Mouse (Mus musculus) heart, embryonic 11.5 days (tissue): ENCODE measurements around the gene Vmn1r64. TPM values are rescaled to one million over a fixed set of nuclear protein-coding genes. Genes with fewer than 3 reads are reported as not detected.
"Not testable (repeated sequence)": the region's sequence is repeated elsewhere in the genome, so short reads cannot be mapped to it uniquely, and the experiment has no call there.

Experiments
- ATAC-seq: fragments of 200-750 bp; cut with Nextera tagmentation; replicated peaks from 2 replicates; pipeline ENCODE4 v1.8.0; 2017; ENCODE audit warnings: moderate library complexity; ENCODE audit not compliant: insufficient number of reproducible peaks, low FRiP score, low TSS enrichment
- H3K27ac ChIP-seq: fragments of 300-500 bp; sonication (generic); 2 replicates; pipeline ENCODE4 v1.5.1; 2014; ENCODE audit warnings: mild to moderate bottlenecking, low read depth, low read length
- H3K27me3 ChIP-seq: fragments of 300-500 bp; sonication (generic); 2 replicates; pipeline ENCODE4 v1.6.1; 2014; ENCODE audit warnings: mild to moderate bottlenecking, low read length, mixed read lengths; ENCODE audit not compliant: control insufficient read depth, insufficient read depth
- H3K36me3 ChIP-seq: fragments of 300-500 bp; sonication (generic); 2 replicates; pipeline ENCODE4 v1.6.1; 2014; ENCODE audit warnings: mild to moderate bottlenecking, low read length, moderate library complexity, mixed read lengths; ENCODE audit not compliant: control insufficient read depth, insufficient read depth
- H3K4me1 ChIP-seq: fragments of 300-500 bp; sonication (generic); 2 replicates; pipeline ENCODE4 v1.6.1; 2014; ENCODE audit warnings: low read length; ENCODE audit not compliant: control insufficient read depth, insufficient read depth
- H3K4me2 ChIP-seq: fragments of 300-500 bp; sonication (generic); 2 replicates; pipeline ENCODE4 v1.6.1; 2014; ENCODE audit warnings: mild to moderate bottlenecking, moderate library complexity
- H3K4me3 ChIP-seq: fragments of 300-500 bp; sonication (generic); 2 replicates; pipeline ENCODE4 v1.5.1; 2014; ENCODE audit warnings: low read depth, low read length
- H3K9ac ChIP-seq: fragments of 300-500 bp; sonication (generic); 2 replicates; pipeline ENCODE4 v1.6.1; 2014; ENCODE audit warnings: mild to moderate bottlenecking, low read depth, low read length, moderate library complexity
- H3K9me3 ChIP-seq: fragments of 300-500 bp; sonication (generic); replicated peaks from 2 replicates; pipeline ENCODE4 v1.6.1; 2016; ENCODE audit warnings: low read length; ENCODE audit not compliant: control insufficient read depth
- WGBS: fragments of 180-500 bp; shearing (Covaris S2); extraction: QIAGEN DNeasy Blood & Tissue Kit; methylation state at CpG from one replicate; pipeline ENCODE4 v1.1.7; 2014; ENCODE audit not compliant: insufficient replicate concordance; 5-methylcytosine and 5-hydroxymethylcytosine counted together
- polyA plus RNA-seq: library from polyadenylated mRNA; unstranded; fragments of >200 nt; fragmentation: Nextera tagmentation; extraction: Ambion mirVana; gene quantifications from 2 replicates; pipeline ENCODE4 v1.2.1, GENCODE M21; 2014

Gene Vmn1r64
- polyA plus RNA-seq = not detected in 2 replicates

GRCm38 (mm10) chr7:5884442-5884841 lies at the start of gene Vmn1r64:
TSS of gene Vmn1r64 (minus strand) at chr7:5884542.
- H3K4me1 ChIP-seq = no peaks in the 10 kb centered on the region
- H3K27ac ChIP-seq = no peak within 1 kb of the TSS
- H3K9me3 ChIP-seq = peaks cover 2% of the 10 kb centered on the region
- H3K4me2 ChIP-seq = no peak within 1 kb of the TSS
- ATAC-seq = no peak
- no peak within 1 kb of the TSS for H3K9ac ChIP-seq
- no peaks in the 10 kb centered on the region for H3K27me3 ChIP-seq
- no peaks in the 10 kb centered on the region for H3K36me3 ChIP-seq
- H3K4me3 ChIP-seq = no peak within 1 kb of the TSS

- no peaks in the 10 kb centered on the region for H3K36me3 ChIP-seq
- 76% methylated on average over 4 of the region's 4 CpGs for WGBS
- no peak overlapping the region for H3K4me2 ChIP-seq
- H3K27me3 ChIP-seq = no peaks in the 10 kb centered on the region
- H3K4me3 ChIP-seq = no peak overlapping the region
- H3K9ac ChIP-seq = no peak overlapping the region
- H3K27ac ChIP-seq = no peak overlapping the region
- no peak for ATAC-seq
- H3K4me1 ChIP-seq = no peaks in the 10 kb centered on the region
- H3K9me3 ChIP-seq = peaks cover 15% of the 10 kb centered on the region
These were observed 14.9 kb upstream of the Vmn1r64 start for GRCm38 (mm10) chr7:5899238-5899637.

- not testable (repeated sequence) for H3K4me2 ChIP-seq, H3K36me3 ChIP-seq, H3K27ac ChIP-seq, H3K4me3 ChIP-seq, ATAC-seq, H3K4me1 ChIP-seq, H3K27me3 ChIP-seq, H3K9ac ChIP-seq
- WGBS = 62% methylated on average over 2 of the region's 2 CpGs
- H3K9me3 ChIP-seq = peaks cover 11% of the 10 kb centered on the region
These were observed 12.9 kb upstream of the Vmn1r64 start for GRCm38 (mm10) chr7:5897245-5897644.

Other genes starting within 250 kb of the Vmn1r64 start
- not detected in 2 replicates for gene Vmn1r62, start 210.9 kb downstream of the Vmn1r64 start, polyA plus RNA-seq
- gene Vmn1r63, start 79.1 kb downstream of the Vmn1r64 start, polyA plus RNA-seq = not detected in 2 replicates
- not detected in 2 replicates for gene Vmn1r65, start 126.5 kb upstream of the Vmn1r64 start, polyA plus RNA-seq
- gene Nlrp4c, start 160.6 kb upstream of the Vmn1r64 start, polyA plus RNA-seq = 0.07 TPM in 1 of 2 replicates, not detected in the other